Mouse (Mus musculus): ENCODE measurements around the gene Tldc2. TPM values are rescaled to one million over a fixed set of nuclear protein-coding genes. Genes with fewer than 3 reads are reported as not detected.

Gene Tldc2
- total RNA-seq, 1 experiment from 2014 or later = not detected

DNA sequence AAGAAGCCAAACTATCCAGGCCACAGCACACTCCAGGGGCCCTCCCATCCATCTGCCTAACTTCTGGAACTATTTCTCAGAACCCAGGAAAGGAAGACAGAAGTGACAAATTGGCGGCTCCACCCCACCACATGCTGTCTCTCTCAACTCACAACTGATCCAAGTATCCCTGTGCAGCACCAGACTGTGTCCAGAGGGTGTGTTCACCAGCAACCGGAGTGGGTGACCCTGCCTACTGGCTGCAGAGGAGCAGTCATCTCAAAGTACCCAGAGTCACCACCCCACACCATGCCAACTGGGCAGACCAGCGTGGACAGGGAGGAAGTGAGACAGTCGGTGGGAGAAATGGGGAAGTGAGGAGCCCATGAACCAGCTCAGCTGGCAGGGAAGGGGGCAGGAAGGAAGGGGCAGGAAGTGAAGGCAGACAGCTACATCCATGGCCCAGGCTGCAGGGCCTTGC is 23.6 kb upstream of the Tldc2 start:
- no peak for DNase-seq

GRCm38 (mm10) chr2:157064136-157064535 is 22.7 kb upstream of the Tldc2 start:
- no peak for DNase-seq

DNA sequence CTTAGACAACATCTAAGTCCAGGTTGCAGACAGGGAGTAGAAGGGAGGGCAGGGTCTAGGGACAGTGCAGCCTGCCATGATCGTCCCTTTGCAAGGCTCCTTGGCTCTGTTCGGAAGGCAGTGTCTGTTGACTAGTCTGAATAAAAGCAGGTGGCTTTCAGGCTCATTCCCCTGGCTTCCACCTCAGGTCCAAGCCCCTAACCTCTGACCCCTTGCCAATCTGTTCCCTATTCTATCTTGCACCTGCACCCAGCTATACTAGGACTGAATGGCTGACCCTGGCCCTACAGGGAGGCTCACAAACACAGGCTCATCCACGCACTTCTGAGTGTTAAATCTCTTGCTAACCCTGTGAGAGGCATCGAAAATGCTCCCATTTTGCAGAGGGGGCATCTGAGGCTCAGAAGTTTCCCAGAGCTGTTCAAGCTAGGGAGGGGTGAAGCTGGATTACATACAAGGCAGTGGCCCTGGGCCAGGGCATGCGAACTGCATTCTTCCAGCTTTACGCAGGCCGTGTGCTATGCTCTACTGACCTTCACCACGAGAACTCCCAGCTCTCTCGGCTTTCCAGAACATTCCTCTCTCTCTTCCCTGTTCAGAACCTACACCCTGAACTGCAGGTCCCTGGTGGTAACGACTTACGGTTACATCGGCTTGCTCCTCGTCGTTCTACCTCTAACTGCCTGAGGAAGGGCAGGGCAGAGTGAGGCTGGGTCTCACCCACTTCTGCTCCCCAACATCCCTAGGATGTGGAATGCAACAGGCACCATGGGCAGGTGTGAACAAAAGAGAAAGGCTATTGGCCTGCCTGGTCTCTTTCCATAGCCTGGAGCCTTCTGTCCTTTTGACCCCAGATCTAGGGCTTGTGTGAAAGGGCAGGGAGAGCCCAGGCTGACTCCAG is 21.6 kb upstream of the Tldc2 start:
- peak; percentile 66 for DNase-seq

DNA sequence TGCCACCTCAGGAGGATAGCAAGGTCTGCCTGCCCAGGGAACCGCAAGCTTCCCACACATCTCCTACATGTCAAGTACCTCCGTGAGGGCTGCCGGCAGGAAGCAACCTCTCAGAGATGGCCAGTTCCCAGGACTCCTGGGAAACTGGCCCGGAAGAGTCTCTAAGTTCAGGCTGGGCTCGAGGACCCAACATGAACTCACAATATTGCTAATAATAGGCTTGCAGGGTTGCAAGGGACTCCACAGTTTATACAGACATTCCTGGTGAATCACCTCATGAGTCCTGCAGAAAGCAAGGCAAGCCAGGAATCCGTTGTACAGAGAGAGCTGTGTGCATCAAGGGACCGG is 21.0 kb upstream of the Tldc2 start:
- no peak for DNase-seq

DNA sequence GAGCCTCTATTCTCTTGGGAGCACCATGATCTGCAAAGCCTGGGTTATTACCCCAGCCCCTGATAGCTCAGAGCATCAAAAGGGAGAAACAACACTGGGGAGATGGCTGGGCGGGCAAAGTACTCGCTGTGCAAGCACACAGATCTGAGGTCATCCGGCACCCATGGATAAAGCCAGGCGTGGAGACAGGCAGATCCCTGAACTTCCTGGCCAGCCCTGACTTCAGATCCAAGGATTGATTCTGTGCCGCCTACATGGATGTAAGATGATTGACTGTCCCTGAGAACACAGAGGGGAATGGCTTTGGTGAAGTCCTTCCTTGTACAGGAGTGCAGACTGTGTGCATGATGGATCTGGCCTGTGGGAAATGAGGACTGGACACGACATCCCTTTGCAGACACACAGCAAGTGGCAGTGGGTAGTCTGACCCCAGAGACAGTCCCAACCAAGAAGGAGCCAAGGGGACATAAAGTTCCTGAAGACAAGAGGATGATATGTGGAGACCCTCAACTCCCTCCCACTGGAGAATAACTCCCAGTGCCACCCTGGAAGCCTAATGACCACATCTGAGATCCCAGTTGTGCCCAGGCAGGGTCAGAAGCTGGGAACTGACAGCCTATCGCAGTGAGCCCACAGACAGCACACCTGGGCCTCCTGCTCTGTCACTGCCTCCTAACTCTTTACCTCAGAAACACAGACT is 20.0 kb upstream of the Tldc2 start:
- no peak for DNase-seq

GRCm38 (mm10) chr2:157068701-157069354 is 18.0 kb upstream of the Tldc2 start:
- DNase-seq = no peak

DNA sequence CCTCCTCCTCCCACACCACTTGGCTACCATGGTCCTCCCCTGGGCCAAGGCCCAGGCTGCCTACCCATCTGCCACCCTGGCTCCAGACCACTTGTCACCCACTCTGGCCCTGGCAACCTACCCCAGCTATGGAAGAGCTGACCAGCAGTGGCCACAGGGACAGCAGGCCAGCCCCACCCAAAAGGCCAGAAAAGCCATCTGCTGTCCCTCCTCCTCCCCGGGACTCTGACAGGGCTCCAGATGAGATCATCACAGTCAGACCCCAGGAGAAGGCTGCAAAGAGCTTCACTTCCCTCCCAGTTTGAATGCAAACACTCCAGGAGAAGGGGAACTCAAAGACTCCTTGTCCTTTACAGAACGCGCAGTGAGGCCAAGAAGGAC is 17.5 kb upstream of the Tldc2 start:
- DNase-seq = no peak

- DNase-seq = no peak
These were observed 17.0 kb upstream of the Tldc2 start for GRCm38 (mm10) chr2:157069755-157070315.

DNA sequence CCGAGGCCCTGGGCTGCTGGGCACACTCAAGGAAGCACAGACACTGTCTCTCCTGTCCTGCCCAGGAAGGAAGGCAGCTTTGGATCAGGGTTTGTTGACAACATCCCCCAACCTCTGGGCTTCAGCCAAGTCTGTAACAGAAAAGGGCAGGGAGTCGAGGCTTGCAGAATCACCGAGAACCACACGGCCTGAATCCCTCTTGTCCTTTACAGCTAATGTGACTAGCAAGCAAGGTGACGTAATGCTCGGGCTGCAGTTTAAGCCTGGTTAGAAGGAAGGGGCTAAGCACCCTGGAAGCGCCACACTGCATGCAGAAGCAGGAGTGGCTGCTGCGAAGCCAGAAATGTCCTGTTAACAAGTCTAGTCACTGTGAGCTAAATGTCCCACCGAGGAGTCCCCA is 16.5 kb upstream of the Tldc2 start:
- peak; percentile 54 for DNase-seq

GRCm38 (mm10) chr2:157071556-157071955 is 15.3 kb upstream of the Tldc2 start:
- DNase-seq = peak; percentile 85

DNA sequence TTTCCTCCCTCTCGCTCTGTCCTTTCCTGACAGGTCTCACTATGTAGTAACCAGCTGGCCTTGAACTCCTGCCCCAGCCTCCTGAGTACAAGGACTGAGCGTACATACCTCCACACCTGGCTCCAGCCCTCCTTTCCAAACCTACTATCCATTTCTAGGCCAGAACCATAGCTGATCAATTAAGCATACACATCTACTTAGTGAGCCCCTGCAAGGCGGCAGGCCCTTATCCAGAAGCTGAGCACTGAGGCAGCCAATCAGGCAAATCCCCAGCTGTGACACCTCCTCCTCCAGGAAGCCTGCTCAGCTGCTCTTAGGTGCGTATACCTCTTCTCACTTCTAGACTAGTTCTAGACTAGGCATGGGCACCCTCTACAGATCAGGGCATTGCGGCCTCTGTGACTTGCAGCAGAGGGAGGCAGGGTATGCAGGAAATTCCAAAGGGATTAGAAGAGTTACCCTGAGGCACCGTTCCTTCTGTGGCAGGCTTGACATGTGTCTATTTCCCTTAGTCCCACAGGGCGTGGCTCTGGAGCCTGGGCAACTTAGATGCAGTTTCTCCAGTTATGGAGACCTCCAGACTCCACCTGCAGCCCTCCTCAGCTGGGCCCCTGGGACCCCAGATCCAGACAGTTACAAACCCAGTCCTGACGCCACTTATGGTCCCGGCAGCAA is 14.4 kb upstream of the Tldc2 start:
- no peak for DNase-seq

- DNase-seq = no peak
These were observed 13.3 kb upstream of the Tldc2 start for GRCm38 (mm10) chr2:157073378-157074052.

DNA sequence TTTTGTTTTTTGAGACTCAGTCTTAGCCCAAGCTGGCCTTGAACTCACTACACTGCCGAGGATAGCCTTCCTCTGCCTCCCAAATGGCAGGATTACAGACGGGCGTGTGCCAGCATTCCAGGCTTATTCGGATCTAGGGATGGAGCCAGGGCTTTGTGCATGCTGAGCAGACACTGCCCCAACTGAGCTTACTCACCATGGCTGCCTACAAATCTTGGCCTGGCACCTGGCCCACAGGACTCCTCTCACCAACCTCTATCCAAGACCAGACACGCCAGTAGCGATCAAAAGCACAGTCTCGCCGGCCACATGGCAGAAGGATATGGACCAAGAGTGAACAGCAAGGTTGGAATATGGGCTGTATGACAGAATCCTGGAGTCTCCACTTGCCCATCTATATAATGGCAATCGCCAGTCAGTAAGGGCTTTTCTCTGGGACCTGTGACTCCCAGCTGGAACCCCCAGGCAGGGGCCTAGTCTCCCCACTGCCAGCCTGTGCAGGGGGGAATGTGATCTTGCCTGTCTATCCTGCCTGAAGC is 12.6 kb upstream of the Tldc2 start:
- DNase-seq = peak; percentile 83

DNA sequence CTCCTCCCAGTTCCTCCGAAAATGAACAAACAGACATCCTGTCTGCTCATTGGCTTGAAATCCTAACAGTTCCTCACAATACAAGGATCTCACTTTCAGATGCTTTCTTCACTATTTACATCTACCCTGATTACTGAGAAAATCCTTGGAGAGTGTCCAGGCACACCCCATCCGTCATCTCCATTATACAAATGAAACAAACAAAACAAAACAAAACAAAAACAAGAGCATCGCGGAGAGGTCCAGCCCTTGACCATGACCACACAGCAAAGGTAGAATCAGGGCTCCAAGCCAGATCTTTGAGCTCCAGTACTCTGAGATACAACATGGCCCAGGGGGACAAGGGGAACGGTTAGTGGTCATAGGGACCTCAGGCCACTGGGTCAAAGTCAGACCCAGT is 12.1 kb upstream of the Tldc2 start:
- DNase-seq = no peak

DNA sequence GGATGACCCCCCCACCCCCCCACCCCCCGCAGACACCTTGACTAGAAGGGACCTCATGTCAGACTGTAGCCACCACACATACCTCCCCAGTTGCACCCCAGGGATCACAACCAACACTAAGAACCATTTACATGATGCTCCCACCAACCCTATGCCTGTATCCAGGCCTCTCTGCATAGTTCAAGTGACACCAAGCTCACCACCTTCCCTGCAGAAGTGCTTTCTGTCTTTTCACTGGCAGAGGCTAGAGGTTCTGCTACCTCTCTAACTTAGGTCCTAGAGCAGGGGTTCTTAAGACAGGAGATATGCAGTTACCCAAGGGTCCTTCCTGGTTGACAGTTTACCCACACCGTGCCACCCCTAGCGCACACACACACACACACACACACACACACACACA is 11.6 kb upstream of the Tldc2 start:
- no peak for DNase-seq

DNA sequence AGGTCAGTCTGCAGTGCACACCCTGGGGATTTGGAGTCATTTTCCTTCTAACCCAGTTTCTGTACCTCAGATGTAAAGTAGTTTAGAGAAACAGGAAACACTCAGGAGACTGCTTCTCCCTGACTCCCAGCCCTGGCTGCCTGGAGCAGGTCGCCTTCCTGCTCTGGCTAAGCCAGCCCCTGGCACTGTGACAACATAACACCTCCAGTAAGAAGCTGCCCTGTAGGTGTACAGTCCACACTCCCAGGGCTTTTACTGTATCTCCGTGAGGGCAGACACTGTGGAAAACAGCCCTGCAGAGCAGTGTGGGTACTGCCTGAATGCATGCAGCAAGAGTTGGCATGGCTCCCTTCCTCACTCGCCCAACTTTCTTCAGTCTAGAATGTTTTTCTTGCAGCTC is 11.2 kb upstream of the Tldc2 start:
- DNase-seq = peak; percentile 32

- no peak for DNase-seq
These were observed 10.3 kb upstream of the Tldc2 start for GRCm38 (mm10) chr2:157076585-157076984.

- peak; percentile 79 for DNase-seq
These were observed 9.7 kb upstream of the Tldc2 start for GRCm38 (mm10) chr2:157077160-157077559.

GRCm38 (mm10) chr2:157077641-157078058 is 9.2 kb upstream of the Tldc2 start:
- DNase-seq = peak; percentile 88

DNA sequence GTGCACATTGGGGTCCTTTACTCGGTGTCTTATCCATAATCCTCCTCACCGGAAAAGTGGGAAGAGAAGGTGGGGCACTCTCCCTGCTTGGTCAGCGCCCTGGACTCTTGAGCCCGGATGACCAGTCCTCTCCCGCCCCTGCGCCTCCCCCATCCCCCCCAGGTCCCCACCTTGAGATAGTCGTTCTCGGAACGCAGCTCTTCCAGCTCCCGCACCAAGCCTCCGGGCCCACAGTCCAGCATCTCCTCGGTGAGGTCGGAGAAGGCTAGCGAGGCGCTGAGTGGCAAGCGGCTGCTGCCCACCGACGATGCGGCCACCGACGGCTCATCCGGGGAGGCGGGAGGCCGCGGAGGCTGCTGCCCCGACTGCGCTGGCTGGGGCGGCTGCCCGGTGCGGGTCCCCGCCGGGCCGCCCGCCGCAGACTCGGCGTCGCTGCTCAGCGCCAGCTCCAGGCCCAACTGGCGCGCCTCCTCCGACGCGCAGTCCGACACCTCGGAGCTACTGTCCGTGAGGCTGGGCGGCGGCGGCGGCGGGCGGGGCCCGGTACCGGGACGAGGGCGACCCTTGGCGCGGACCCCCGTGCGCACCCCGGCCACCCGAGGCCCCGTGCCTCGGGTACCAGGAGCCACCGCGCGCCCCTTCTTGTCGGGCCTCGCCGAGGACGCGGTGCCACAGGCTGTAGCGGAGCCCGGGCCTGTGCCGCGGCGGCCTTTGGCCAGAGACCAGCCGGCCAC is 8.6 kb upstream of the Tldc2 start:
- DNase-seq = peak; percentile 53
